Mouse (Mus musculus): ENCODE data around the gene Kndc1.

GRCm38 (mm10) chr7:139894655-139895557 is at the start of gene Kndc1:
- no peak for TF ChIP-seq POLR2A (IDR thresholded peaks at IDR 0.05; ENCODE audit: low read depth, low read length)
- TF ChIP-seq CTCF (conservative IDR thresholded peaks at IDR 0.05; ENCODE audit: insufficient read depth, insufficient read length, low read depth, low read length), result no peak
